Mouse (Mus musculus) lung, postnatal 14 days (tissue): ENCODE measurements at regions not wholly inside any gene's neighbourhood (a gene's known extent, or its start where the extent isn't known, plus 50 kb on each side); places are given as distances from the start of the nearest gene placed in this dataset.
"Not testable (repeated sequence)": the region's sequence is repeated elsewhere in the genome, so short reads cannot be mapped to it uniquely, and the experiment has no call there.

Source experiments
- DNase-seq: peaks from one replicate; pipeline ENCODE4 v3.0.0; 2021

DNA sequence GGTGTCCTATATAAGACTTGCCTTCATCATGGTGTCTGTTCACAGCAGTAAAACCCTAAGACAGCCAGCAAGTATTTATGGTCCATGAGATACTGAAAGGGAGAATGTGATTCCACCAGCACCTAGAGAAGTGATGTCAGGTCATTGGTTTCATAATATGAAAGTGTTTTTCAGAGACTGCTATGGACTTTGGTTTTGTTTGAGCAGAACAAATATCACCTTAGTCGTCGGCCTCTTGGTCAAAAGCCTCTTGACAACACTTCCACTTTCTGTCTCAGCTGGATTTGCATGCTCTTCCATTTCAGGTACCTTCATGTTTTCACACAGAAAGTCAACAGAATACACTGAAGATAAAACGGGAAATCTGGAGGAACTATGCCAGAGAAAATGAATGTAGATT, 56.7 kb upstream of the Lrrc8b start:
- DNase-seq = no peak

DNA sequence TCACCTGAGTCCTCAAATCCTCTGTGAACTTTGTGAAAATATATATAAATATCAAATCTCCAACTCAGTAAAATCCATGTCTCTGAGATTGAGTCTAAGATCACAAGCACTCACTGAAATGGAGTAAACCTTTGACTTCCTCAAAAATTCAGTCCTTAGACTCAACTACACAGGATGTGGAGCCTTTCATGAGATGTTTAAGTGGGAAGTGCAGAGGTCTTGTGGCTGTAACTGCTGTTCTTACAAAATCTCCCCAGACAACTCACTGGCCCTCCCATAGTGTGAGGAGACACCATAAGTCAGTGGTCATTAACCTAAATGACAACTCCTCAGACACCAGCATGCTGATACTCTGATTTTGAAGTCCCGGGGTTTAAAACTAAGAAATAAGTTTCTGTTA, 59.2 kb upstream of the Lrrc8b start:
- not testable (repeated sequence) for DNase-seq

DNA sequence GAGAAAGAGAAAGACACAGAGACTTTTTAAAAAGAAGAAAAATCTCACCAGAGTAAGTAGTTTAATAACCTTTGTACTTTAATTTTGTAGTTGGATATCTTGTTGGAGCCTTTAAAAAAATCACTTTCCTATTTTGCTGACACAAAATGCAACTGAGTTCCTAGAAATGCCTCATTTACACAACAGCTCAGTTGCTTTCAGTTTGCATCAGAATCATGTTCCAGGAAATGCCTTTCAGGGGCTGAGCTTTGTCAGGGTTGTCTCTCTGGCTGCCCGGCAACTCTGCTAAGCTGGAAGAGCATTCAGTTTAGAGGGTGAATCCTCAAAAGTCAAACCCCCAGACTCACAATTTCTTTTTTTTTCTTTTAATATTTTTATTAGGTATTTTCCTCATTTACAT, 60.5 kb upstream of the Gbp6 start:
- no peak for DNase-seq

DNA sequence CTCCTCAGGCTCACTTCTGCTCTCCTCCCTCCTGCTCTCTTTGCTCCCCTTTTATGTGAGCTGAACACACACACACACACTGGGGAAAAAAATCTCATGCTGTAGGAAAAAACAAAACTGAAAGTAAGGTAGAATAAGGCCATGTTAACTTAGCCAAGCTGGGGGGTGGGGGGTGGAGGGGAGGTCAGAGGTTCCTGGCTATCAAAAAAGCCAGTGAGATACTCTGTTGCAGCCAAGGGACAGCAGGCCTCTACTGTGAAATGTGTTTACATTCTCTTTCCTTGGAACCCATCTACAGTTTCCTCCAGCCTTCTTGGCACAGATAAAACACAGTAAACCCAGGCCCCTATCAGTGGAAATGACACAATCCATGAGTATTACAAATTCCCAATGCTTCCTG, 53.0 kb upstream of the Gbp6 start:
- DNase-seq = peak; percentile 6

DNA sequence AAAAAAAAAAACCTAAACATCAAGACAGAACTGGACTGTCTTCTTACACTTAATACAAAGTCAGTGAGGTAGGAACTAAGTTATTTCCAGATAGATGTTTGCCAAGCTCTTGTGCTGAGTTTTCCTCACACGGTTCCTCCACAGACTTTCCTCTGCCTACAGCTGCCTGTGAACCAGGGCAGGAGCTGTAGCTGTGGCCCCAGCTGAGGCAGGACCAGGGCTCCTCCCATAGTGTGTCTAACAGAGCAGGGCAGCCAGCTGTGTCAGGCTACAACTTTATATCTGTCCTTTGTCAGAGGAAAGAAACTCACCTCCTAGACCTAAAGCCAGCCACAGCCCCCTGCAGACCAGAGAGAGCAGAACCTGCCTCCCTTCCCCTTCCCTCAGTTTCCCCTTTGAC, 52.5 kb upstream of the Gbp6 start:
- DNase-seq = not testable (repeated sequence)

DNA sequence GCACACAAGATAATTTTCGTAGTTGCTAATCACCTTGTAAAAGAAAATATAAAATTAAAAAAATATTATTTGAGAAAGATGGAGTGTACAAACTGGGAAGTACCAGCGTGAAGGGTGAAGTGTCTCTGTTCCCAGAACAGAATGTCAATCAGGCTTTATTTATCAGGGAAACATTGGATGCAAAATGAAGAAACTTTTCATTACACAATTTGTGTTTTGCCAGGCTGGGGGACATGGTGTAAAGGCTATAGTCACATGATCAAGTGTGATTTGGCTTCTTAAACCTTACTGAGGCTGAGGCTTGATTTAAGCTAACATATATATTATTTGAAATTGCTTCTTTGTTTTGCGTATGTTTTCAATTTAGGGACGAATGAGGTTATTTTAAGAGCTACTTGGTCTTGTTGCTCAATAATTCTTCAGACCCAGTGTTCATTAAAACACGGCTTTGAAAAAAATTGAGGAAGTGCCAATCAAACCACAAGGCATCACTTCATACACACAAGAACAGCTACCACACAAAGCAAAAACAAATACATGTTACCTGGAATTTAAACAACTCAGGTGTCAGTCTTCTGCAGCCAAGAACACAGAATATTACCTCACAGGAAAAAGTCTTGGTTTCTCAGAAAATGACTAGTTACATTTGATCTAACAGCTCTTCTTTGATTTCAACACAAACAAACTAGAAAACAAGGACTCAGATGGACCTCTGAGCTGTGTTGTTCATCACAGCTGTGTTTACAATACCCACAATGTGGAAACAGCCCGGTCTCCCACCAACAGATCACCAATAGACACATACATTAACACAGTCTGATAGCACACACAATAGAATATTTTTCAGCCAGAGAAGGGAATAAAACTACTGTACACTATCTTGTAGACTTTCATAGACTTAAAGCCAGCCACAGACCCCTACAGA, 51.6 kb upstream of the Gbp6 start:
- DNase-seq = no peak

DNA sequence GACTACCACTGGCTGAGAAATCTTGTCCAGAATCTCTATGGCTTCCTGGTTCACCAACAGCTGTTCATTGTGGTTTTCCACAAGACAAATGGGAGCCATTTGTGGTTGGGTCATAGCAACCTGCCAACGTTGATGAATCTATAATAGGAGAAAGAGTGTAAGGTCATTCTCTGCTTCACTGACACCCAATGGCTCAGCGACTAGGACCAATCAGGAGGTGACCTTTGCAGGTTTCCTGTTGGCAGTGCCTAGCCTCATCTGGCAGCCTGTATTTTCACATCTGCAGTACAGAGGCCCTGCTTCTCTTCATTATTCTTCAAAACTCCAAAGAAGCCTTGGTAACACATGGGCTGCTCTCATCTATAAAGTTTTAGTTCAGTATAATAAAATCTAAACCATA, 50.3 kb upstream of the Gbp6 start:
- DNase-seq = not testable (repeated sequence)
